Comparison of ENCODE assay signal across 19 mouse cellular contexts in genomic region chr19:3960211-3960610, GRCm38 (mm10). TPM values are rescaled to one million over a fixed set of nuclear protein-coding genes. Genes with fewer than 3 reads are reported as not detected.
"Had no signal": no experiment of that assay in that cellular context is flagged by ENCODE, and none has a peak within 500 bp of the region (broad histone marks: within the 10 kb centered on the region; RNA-seq: fewer than 3 reads in every experiment).

No protein-coding gene starts in this region.

- H3K9ac ChIP-seq: hindbrain, embryonic 15.5 days; liver, embryonic 13.5 days; midbrain, embryonic 12.5 days; midbrain, embryonic 15.5 days; neural tube, embryonic 13.5 days; stomach, embryonic 15.5 days had no signal

- H3K4me1 ChIP-seq: hindbrain, embryonic 15.5 days; liver, embryonic 13.5 days; midbrain, embryonic 12.5 days; midbrain, embryonic 15.5 days; neural tube, embryonic 13.5 days; stomach, embryonic 15.5 days had no signal

- H3K9me3 ChIP-seq: hindbrain, embryonic 15.5 days; liver, embryonic 13.5 days; midbrain, embryonic 12.5 days; midbrain, embryonic 15.5 days; neural tube, embryonic 13.5 days; stomach, embryonic 15.5 days had no signal

- H3K4me3 ChIP-seq: hindbrain, embryonic 15.5 days; layer of hippocampus, adult 2 months; left cerebral cortex, adult 2 months; liver, embryonic 13.5 days; midbrain, embryonic 12.5 days; midbrain, embryonic 15.5 days; neural tube, embryonic 13.5 days; stomach, embryonic 15.5 days had no signal

- ATAC-seq: intestine, postnatal 0 days; midbrain, embryonic 15.5 days had no signal

- H3K27ac ChIP-seq: hindbrain, embryonic 15.5 days; kidney, postnatal 0 days; layer of hippocampus, adult 2 months; left cerebral cortex, adult 2 months; liver, embryonic 13.5 days; macrophage; midbrain, embryonic 12.5 days; midbrain, embryonic 15.5 days; neural tube, embryonic 13.5 days; stomach, embryonic 15.5 days had no signal

- H3K27me3 ChIP-seq: hindbrain, embryonic 15.5 days; midbrain, embryonic 12.5 days; midbrain, embryonic 15.5 days; neural tube, embryonic 13.5 days; stomach, embryonic 15.5 days had no signal

- H3K36me3 ChIP-seq: hindbrain, embryonic 15.5 days; liver, embryonic 13.5 days; midbrain, embryonic 12.5 days; midbrain, embryonic 15.5 days; neural tube, embryonic 13.5 days; stomach, embryonic 15.5 days had no signal

- H3K4me2 ChIP-seq: hindbrain, embryonic 15.5 days; liver, embryonic 13.5 days; midbrain, embryonic 12.5 days; midbrain, embryonic 15.5 days; neural tube, embryonic 13.5 days; stomach, embryonic 15.5 days had no signal

- DNase-seq: kidney, adult 2 months; kidney, postnatal 25 days; layer of hippocampus, adult 9-11 months; liver, embryonic 13.5 days; retina, postnatal 1 day; thymus, postnatal 25 days had no signal

RNA-seq across cellular contexts. Expression of gene Aldh3b3, which starts 1.8 kb away (rescaled TPM):
- polyA plus RNA-seq: hindbrain, embryonic 15.5 days; intestine, embryonic 14.5 days; intestine, postnatal 0 days; kidney, embryonic 14.5 days; limb, embryonic 11.5 days; liver, embryonic 13.5 days; macrophage; midbrain, embryonic 12.5 days; midbrain, embryonic 15.5 days; neural tube, embryonic 13.5 days had no signal

RNA-seq across cellular contexts. Expression of gene Aldh3b2, which starts 11.9 kb away (rescaled TPM):
- polyA plus RNA-seq: macrophage had no signal
